Mouse (Mus musculus) right cerebral cortex, postnatal 10 days (tissue): ENCODE measurements around the gene Wdr81.
A peak's percentile ranks its signal among the peaks of the same experiment; 100 is the strongest.

Experiments
- DNase-seq, 2 experiments: peaks; one replicate each; pipeline ENCODE4 v3.0.0; 2021; ENCODE audit warnings: low spot score in 2 of 2

Gene Wdr81

GRCm38 (mm10) chr11:75453991-75454930, at the start of gene Wdr81:
Gene Wdr81 (minus strand): TSS chr11:75454717.
- peak; percentile 93 to 96 for DNase-seq

- DNase-seq, result no peak
Measured at GRCm38 (mm10) chr11:75498126-75498525, 43.6 kb upstream of the Wdr81 start.

- DNase-seq, result no peak
Measured at GRCm38 (mm10) chr11:75494296-75495049, 40.0 kb upstream of the Wdr81 start.

GRCm38 (mm10) chr11:75487496-75487895, 33.0 kb upstream of the Wdr81 start:
- DNase-seq, result no peak

GRCm38 (mm10) chr11:75486601-75487285, 32.2 kb upstream of the Wdr81 start, which contains the start of gene Prpf8:
Gene Prpf8 (plus strand): TSS chr11:75486816.
- peak; percentile 98 for DNase-seq

GRCm38 (mm10) chr11:75486192-75486591, 31.7 kb upstream of the Wdr81 start:
- DNase-seq, result no peak

- no peak for DNase-seq
Measured at GRCm38 (mm10) chr11:75473376-75473775, 18.9 kb upstream of the Wdr81 start.

GRCm38 (mm10) chr11:75472469-75473081, 18.1 kb upstream of the Wdr81 start:
- DNase-seq, result no peak

- DNase-seq, result no peak
Measured at GRCm38 (mm10) chr11:75470675-75471074, 16.2 kb upstream of the Wdr81 start.

GRCm38 (mm10) chr11:75469261-75469660, 14.7 kb upstream of the Wdr81 start:
- no peak for DNase-seq

- DNase-seq, result no peak
Measured at GRCm38 (mm10) chr11:75468410-75468809, 13.9 kb upstream of the Wdr81 start.

GRCm38 (mm10) chr11:75467512-75468215, 13.1 kb upstream of the Wdr81 start:
- peak in 1 of 2 experiments; percentile 59 for DNase-seq

GRCm38 (mm10) chr11:75466731-75467505, 12.4 kb upstream of the Wdr81 start:
- DNase-seq, result no peak

- DNase-seq, result no peak
Measured at GRCm38 (mm10) chr11:75465051-75465450, 10.5 kb upstream of the Wdr81 start.

GRCm38 (mm10) chr11:75464417-75464816, 9.9 kb upstream of the Wdr81 start:
- no peak for DNase-seq

GRCm38 (mm10) chr11:75463624-75464023, 9.1 kb upstream of the Wdr81 start:
- DNase-seq, result no peak

GRCm38 (mm10) chr11:75462865-75463336, 8.4 kb upstream of the Wdr81 start:
- DNase-seq, result peak; percentile 80 to 82

- peak; percentile 60 to 72 for DNase-seq
Measured at GRCm38 (mm10) chr11:75462253-75462783, 7.8 kb upstream of the Wdr81 start.

GRCm38 (mm10) chr11:75461743-75462252, 7.3 kb upstream of the Wdr81 start:
- DNase-seq, result no peak
